Mouse (Mus musculus): ENCODE results near the gene Pik3r1.

The Pik3r1 gene

DNA sequence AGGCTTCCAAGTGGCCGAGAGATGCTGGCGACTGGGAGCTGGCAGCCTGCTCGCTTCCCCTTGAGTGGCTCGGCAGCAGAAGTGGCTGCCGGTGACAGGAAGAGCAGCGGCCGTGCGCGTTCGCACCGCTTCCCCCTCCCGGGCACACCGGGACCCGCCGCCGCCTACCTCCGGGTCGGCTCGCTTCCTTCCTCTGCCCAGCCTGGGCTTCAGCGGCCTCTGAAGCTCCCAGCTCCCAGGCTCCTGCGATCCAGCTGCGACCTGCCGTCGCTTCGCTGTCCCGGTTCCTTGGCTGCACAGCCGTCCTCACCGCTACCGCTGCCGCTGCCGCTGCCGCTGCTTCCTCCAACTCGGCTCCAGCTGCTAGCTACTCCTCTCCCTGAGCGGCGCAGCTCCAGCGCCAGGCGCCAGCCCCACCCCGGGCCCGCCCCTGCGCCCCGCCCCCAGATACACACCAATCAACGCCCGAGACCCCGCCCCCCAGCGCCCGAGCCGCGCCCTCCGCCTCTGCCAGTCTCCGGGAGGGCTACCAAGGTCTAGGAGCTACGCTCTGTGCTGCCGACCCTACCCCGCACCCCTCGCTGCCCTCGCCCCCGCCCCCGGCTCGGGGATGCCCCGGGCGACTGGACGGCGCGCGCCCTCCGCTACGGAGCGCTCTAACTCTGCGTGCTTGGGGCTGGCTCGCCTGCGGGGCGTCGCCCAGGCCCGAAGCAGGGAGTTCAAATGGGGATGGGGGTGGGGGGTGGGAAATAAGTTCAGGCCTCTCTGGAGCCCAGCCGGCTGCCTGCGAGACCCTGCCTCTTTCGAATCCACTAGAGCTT, at the start of gene Pik3r1:
TSS of gene Pik3r1 (minus strand) at position 409 of the 821 bp plus-strand sequence.
- in situ Hi-C loops (cut with MboI): no loop called here

DNA sequence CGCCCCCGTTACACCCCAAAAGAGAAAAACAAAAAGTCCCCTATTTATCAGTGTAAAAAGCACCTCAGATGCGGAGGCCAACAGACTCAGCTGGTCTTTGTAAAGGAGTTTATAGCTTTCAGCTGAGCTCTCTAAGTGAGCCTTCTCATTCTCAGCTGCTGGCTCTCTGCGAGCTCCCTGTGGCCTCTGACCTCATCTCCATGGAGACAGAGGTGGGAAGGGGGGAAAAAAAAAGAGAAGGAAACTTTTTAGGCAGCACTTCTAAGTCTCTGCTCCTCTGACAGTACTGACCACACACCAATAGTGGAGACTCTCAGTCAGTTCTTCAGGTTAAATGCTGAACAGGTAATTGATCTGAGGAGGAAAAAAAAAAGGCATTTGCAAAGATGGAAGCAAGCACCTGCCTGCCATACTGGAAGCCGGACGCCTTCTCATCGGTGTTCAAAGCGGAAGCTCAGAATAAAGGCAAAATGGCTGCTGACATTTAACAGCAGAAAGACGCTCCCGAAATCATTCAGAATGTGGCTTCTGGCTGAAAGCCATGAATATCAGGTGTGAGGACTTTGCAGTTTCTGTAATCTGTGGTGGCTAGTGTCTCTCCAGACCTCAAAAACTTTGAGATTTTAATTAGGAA, 45.4 kb upstream of the Pik3r1 start:
- in situ Hi-C loops (cut with MboI): no loop called here

DNA sequence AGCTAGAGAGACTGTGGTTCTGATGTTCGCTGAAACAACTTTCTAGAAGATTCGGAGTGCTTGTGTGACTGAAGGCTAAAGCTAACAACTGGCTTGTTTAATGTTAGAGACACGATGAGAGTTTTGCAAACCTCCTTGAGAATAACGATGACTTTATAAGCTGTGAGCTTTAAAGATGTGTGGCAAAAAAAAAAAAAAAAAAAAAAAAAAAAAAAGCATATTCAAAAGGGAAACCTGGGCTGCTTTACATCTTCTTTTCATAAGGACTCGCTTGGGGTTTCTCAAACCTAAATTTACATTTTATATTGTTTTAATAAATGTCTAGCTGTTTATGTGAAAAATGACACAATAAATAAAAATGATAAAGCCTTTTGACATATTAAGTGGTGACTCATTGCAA, 44.3 kb upstream of the Pik3r1 start:
- in situ Hi-C loops (cut with MboI): no loop called here

DNA sequence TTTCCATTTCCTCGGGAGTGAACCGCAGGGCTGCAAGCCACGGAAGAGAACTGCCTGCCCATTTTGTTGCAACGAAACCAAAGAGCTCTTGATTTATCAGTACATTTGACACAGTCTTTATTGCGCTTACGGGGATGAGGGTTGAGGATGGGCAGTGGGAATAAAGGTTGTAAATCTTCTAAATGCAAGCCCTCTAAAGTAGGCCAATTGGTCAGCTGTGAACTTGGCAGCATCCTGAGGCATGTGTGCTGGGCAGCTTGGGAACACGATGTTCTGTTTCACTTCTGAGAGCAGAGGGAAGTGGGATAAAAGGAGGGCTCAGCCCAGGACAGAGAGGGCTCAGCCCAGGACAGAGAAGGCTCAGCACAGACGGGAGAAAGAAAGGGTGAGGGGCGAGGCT, 43.9 kb upstream of the Pik3r1 start:
- in situ Hi-C loops (cut with MboI): no loop called here

DNA sequence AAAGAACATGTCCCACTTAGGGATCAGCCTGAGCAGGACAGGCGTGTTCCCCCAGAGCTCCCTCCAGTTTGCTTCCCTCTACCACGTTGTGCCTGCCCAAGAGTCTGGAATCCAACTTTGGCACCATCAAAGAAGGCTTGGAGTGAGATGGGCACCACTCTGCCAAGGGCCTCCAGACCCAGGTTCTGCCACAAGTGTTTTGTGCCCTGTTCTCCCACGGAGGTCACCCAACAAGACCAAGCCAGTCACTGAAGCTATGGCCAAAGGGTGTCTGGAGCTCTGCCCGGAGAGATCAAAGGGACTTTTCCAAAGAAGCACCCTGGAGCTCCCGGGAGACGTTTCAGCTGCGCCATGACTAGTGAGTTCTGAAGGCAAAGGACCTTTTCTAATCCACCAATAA, 42.6 kb upstream of the Pik3r1 start:
- in situ Hi-C loops (cut with MboI): no loop called here

DNA sequence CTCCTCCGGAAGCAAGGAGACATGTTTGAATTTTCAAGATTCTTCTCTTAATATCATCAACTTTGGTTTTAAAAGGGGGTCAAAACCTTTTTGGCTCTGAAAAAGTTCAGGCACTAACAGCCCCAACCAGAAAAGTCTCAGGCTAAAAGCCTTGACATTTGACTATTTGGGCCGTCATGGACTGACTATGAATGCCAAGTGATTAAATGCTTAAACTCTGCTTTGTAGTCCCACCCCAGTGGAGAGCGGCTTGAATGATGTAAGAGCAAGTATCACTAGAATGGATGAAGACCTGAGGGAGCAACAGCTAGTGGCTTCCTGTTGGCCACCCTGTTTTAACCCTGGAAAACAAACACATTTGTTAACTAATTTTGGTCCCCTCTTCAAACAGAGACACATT, 41.8 kb upstream of the Pik3r1 start:
- in situ Hi-C loops (cut with MboI): no loop called here

GRCm38 (mm10) chr13:101805559-101806091, 37.6 kb upstream of the Pik3r1 start:
- in situ Hi-C loops (cut with MboI): no loop called here

- in situ Hi-C loops (cut with MboI): no loop called here
Observed at GRCm38 (mm10) chr13:101801372-101802186, 33.6 kb upstream of the Pik3r1 start.

- in situ Hi-C loops (cut with MboI): no loop called here
Observed at GRCm38 (mm10) chr13:101800833-101801371, 32.9 kb upstream of the Pik3r1 start.

DNA sequence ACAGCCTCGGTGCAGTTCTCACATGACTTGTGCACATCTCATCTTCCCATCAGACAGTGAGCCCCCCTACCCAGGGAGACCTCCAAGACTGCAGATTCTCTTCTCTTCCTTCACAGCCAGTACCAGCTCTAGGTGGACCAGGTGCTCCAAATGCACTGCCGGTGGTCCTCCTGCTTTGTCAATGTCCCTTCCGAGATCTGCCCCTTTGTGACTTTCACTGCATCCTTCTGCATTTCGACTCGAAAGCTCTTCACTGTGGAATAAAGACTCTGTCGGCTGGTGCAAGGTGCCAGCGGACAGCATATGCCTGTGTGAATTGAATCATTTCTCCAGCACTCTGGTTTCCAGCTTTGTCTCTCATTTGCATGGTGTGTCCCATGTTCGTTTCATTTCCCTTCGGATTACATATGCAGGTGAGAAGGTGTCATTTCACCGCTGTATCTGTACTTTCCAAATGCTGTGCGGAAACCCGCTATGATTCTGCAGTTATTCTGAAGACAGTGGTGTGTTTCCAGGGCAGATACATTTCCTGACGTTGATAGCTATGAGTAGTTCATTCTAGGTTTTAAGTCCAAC, 32.1 kb upstream of the Pik3r1 start:
- in situ Hi-C loops (cut with MboI): no loop called here

- in situ Hi-C loops (cut with MboI): no loop called here
Observed at GRCm38 (mm10) chr13:101799318-101799717, 31.3 kb upstream of the Pik3r1 start.

DNA sequence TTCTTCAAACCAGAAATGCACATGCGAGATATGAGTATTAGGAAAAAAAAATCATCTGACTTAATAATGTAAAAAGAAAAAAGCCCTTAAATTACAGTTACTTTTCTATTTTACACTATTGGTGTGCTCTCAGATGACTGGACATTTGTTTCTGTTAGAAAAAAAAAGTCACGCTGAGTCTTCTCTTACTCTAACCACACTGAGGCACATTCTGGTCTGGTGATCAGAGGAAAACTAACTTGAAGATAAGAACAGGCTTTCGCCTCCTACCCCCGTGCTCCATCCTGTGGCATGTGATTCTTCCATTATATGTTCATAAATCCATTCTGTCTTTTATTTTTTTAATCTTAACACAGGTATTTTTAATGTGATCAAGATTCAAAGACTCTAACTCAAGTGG, 30.5 kb upstream of the Pik3r1 start:
- in situ Hi-C loops (cut with MboI): no loop called here

DNA sequence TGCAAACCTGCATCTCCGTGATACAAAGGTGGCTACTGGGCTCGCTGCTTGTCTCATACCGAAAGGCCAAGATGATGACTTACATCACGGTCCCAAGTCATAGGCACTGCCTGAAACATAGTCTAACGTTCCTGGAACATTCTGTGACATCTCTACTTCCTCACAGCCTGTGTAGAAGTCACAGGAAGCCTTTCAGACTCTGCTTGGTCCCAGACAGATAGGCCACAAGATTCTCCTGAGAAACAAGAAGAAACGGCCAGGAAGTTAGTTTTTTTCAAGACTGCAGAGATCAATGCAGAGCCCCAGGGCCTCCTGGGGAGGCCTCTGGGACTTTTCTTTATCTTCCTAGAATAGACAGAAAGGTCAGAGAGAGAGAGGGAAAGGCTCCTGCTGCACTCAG, 29.0 kb upstream of the Pik3r1 start:
- in situ Hi-C loops (cut with MboI): no loop called here

- in situ Hi-C loops (cut with MboI): no loop called here
Observed at GRCm38 (mm10) chr13:101785705-101786104, 17.7 kb upstream of the Pik3r1 start.

DNA sequence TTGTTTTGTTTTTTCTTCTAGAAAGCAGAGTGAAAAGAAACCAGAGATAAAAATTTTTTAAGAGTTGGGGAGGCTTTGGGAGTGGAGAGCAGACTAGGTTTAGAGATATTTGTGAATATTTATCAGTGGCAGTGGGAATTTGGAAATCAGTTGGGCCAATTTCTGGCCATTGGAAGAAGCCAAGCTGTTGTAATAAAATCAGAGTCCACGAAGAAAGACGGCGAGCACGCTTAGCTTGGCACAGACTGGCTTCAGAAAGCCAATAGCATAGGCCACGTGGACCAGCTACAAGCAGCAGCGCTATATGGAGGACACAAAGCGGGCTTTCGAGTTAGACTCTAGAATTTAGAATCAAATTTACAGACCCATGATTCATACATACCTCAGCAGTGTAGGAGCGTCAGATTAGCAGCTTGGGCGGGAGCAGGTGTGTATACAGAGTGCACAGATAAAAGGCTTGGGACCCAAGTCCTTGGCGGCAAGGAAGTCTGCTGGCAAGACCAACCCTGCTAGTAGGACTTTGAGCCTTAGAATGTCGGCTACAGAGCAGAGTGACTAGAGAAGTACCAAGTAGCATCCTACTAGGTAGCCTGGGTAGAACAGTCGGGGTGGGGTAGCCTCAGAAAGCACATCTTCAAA, 16.8 kb upstream of the Pik3r1 start:
- in situ Hi-C loops (cut with MboI): no loop called here

GRCm38 (mm10) chr13:101779011-101779410, 11.0 kb upstream of the Pik3r1 start:
- in situ Hi-C loops (cut with MboI): no loop called here

- in situ Hi-C loops (cut with MboI): no loop called here
Observed at GRCm38 (mm10) chr13:101777851-101778250, 9.8 kb upstream of the Pik3r1 start.

GRCm38 (mm10) chr13:101771071-101771470, 3.1 kb upstream of the Pik3r1 start:
- in situ Hi-C loops (cut with MboI): no loop called here

- in situ Hi-C loops (cut with MboI): no loop called here
Observed at GRCm38 (mm10) chr13:101769955-101770354, 1.9 kb upstream of the Pik3r1 start.

GRCm38 (mm10) chr13:101768630-101768991, 594 bp upstream of the Pik3r1 start:
- in situ Hi-C loops (cut with MboI): no loop called here
